Mouse (Mus musculus) heart, embryonic 11.5 days (tissue): ENCODE data around the gene Arl9. TPM values are rescaled to one million over a fixed set of nuclear protein-coding genes. Genes with fewer than 3 reads are reported as not detected.
"Not testable (repeated sequence)": the region's sequence is repeated elsewhere in the genome, so short reads cannot be mapped to it uniquely, and the experiment has no call there.

Source experiments
- ATAC-seq: fragments of 200-750 bp; cut with Nextera tagmentation; replicated peaks from 2 replicates; pipeline ENCODE4 v1.8.0; 2017; ENCODE audit warnings: moderate library complexity; ENCODE audit not compliant: insufficient number of reproducible peaks, low FRiP score, low TSS enrichment
- H3K27ac ChIP-seq: fragments of 300-500 bp; sonication (generic); 2 replicates; pipeline ENCODE4 v1.5.1; 2014; ENCODE audit warnings: mild to moderate bottlenecking, low read depth, low read length
- H3K27me3 ChIP-seq: fragments of 300-500 bp; sonication (generic); 2 replicates; pipeline ENCODE4 v1.6.1; 2014; ENCODE audit warnings: mild to moderate bottlenecking, low read length, mixed read lengths; ENCODE audit not compliant: control insufficient read depth, insufficient read depth
- H3K36me3 ChIP-seq: fragments of 300-500 bp; sonication (generic); 2 replicates; pipeline ENCODE4 v1.6.1; 2014; ENCODE audit warnings: mild to moderate bottlenecking, low read length, moderate library complexity, mixed read lengths; ENCODE audit not compliant: control insufficient read depth, insufficient read depth
- H3K4me1 ChIP-seq: fragments of 300-500 bp; sonication (generic); 2 replicates; pipeline ENCODE4 v1.6.1; 2014; ENCODE audit warnings: low read length; ENCODE audit not compliant: control insufficient read depth, insufficient read depth
- H3K4me2 ChIP-seq: fragments of 300-500 bp; sonication (generic); 2 replicates; pipeline ENCODE4 v1.6.1; 2014; ENCODE audit warnings: mild to moderate bottlenecking, moderate library complexity
- H3K4me3 ChIP-seq: fragments of 300-500 bp; sonication (generic); 2 replicates; pipeline ENCODE4 v1.5.1; 2014; ENCODE audit warnings: low read depth, low read length
- H3K9ac ChIP-seq: fragments of 300-500 bp; sonication (generic); 2 replicates; pipeline ENCODE4 v1.6.1; 2014; ENCODE audit warnings: mild to moderate bottlenecking, low read depth, low read length, moderate library complexity
- H3K9me3 ChIP-seq: fragments of 300-500 bp; sonication (generic); replicated peaks from 2 replicates; pipeline ENCODE4 v1.6.1; 2016; ENCODE audit warnings: low read length; ENCODE audit not compliant: control insufficient read depth
- WGBS: fragments of 180-500 bp; shearing (Covaris S2); extraction: QIAGEN DNeasy Blood & Tissue Kit; methylation state at CpG from one replicate; pipeline ENCODE4 v1.1.7; 2014; ENCODE audit not compliant: insufficient replicate concordance; 5-methylcytosine and 5-hydroxymethylcytosine counted together
- polyA plus RNA-seq: library from polyadenylated mRNA; unstranded; fragments of >200 nt; fragmentation: Nextera tagmentation; extraction: Ambion mirVana; gene quantifications from 2 replicates; pipeline ENCODE4 v1.2.1, GENCODE M21; 2014

Gene Arl9
- polyA plus RNA-seq, 1 experiment from 2014 or later, result not detected

DNA sequence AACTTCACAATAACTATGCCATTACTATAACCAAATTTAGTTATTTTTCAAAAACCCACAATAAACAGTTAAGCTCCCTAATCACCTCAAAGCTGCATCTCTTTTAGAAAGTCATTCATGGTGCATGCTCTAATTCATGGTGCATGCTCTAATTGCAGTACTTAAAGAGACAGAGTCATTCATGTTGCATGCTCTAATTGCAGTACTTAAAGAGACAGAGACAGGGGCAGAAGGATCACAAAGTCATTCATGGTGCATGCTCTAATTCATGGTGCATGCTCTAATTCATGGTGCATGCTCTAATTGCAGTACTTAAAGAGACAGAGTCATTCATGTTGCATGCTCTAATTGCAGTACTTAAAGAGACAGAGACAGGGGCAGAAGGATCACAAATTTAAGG lies 31.2 kb downstream of the Arl9 start:
- H3K27me3 ChIP-seq, H3K9ac ChIP-seq, H3K27ac ChIP-seq, H3K4me3 ChIP-seq, H3K4me1 ChIP-seq, ATAC-seq, H3K4me2 ChIP-seq, H3K36me3 ChIP-seq, H3K9me3 ChIP-seq: not testable (repeated sequence)

DNA sequence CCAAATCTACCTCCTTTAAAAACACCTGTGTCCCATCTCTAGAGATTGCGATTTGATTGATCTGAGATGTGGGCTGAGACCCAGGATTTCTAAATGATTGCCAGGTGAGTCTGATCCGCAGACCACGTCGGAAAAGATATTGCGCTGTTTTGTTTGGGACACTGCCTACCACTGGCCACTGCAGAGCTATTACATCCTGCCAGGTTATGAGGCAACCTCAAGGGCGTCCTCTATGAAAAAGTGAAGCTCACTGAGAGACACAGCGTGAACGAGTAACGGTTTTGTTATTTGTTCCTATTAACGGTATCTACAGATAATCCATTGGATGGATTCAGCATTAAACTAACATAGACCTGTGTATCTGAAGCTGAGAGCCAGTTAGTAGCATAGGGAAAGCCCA lies 34.6 kb downstream of the Arl9 start:
- H3K4me2 ChIP-seq, result no peak overlapping the region
- no peak for ATAC-seq
- no peak overlapping the region for H3K4me3 ChIP-seq
- no peaks in the 10 kb centered on the region for H3K36me3 ChIP-seq
- H3K4me1 ChIP-seq, result no peaks in the 10 kb centered on the region
- H3K9ac ChIP-seq, result no peak overlapping the region
- H3K27me3 ChIP-seq, result no peaks in the 10 kb centered on the region
- 84% methylated on average over 10 of the region's 10 CpGs for WGBS
- no peak overlapping the region for H3K27ac ChIP-seq
- no peaks in the 10 kb centered on the region for H3K9me3 ChIP-seq

DNA sequence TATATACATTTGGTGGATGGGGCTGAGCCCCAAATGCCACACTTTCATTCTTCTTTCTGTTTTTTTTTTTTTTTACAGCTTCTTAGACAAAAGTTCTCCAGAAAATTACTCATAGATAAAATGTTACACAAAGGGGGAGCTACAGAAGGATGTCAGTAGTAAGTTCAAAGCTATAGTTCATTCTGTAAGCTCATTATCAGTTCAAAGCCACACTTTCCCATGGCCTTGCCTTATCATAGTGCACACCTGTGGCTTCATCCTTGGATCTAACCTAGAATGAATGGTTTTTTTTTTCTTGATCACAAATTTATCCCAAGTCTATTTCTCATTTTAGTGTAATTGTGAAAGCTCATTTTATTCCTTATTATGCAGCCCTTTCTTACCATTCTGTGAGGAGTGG lies 35.5 kb downstream of the Arl9 start:
- no peak overlapping the region for H3K4me2 ChIP-seq
- no peaks in the 10 kb centered on the region for H3K9me3 ChIP-seq
- ATAC-seq, result no peak
- H3K27me3 ChIP-seq, result no peaks in the 10 kb centered on the region
- H3K9ac ChIP-seq, result no peak overlapping the region
- no peaks in the 10 kb centered on the region for H3K36me3 ChIP-seq
- no peak overlapping the region for H3K27ac ChIP-seq
- no peak overlapping the region for H3K4me3 ChIP-seq
- H3K4me1 ChIP-seq, result no peaks in the 10 kb centered on the region

DNA sequence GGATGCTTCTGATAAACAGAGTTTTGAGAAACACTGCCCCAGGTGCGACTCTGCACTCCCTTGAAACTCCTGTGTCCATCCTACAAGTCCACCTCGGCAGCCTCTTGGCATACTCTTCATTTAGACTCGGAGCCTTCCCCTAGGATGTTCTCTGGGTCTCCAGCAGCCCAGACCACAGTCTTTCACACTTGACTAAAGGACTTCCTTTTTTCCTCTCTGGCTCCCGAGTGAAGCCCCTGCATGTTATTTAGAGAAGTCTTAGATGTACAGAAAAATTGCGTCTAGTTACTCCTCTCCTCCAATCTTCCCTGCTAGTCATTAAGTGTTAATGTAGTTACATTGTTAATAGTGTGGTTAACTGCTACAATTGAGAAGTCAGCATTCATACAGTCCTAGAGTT lies 40.5 kb downstream of the Arl9 start:
- Histone ChIP-seq H3K4me3 (no peak overlapping the region), H3K4me1 (no peaks in the 10 kb centered on the region), H3K27ac (no peak overlapping the region), H3K36me3 (no peaks in the 10 kb centered on the region), H3K27me3 (no peaks in the 10 kb centered on the region), H3K9ac (no peak overlapping the region), H3K9me3 (no peaks in the 10 kb centered on the region), H3K4me2 (no peak overlapping the region)
- ATAC-seq, result no peak
- 65% methylated on average over 5 of the region's 5 CpGs for WGBS

DNA sequence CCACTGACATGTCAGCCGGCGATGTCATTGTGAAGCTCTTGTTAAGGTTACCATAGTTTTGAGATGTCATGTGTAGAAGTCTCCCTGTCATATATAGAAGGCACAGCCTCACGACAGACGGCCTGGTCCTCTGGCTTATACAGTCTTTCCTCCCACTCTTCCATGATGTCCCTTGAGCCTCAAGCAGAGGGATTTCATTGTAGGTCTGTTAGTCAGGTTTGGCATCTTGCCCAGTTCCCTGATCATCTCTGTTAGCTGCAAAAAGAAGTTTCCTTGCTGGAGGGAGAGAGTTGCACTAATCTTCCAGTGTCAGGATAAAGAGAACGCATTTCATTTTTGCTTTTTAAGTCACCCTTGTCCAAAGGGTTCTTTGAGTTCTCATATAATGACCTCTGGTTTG lies 48.8 kb downstream of the Arl9 start:
- Histone ChIP-seq H3K9ac (no peak overlapping the region), H3K9me3 (peaks cover 3% of the 10 kb centered on the region; the same call in 1 of the 2 replicates), H3K27ac (no peak overlapping the region), H3K4me1 (no peaks in the 10 kb centered on the region), H3K4me3 (no peak overlapping the region), H3K27me3 (no peaks in the 10 kb centered on the region), H3K36me3 (no peaks in the 10 kb centered on the region), H3K4me2 (no peak overlapping the region)
- 82% methylated on average over 5 of the region's 5 CpGs for WGBS
- ATAC-seq, result no peak

DNA sequence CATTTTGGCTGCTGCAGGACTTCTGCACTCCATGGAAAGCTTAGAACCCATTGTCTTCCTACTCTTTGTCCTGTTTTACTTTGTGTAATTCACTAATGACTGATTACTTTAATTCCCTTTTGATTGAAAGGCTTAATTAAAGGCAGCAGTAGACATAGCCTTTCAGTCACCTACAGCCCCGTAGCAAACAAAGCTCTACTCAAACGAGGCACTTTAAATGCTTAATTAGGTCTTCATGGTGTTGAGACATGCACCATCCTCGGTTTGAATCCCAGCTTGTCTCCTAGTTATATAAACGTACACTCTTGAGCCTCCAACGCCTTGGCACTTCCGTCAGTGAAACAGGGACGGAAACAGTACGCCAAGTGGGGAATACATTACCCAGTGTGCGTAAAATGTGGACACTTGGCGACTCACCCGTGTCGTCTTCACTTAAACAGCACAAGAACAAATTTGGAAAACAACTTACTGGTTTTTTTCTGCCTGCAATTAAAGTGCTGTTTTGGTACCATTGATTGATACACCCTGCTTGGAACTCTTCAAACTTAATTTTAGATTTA lies 53.1 kb downstream of the Arl9 start:
- Histone ChIP-seq H3K4me3 (no peak overlapping the region), H3K36me3 (no peaks in the 10 kb centered on the region), H3K9ac (no peak overlapping the region), H3K9me3 (peaks cover 3% of the 10 kb centered on the region; the same call in 1 of the 2 replicates), H3K4me2 (no peak overlapping the region), H3K27ac (no peak overlapping the region), H3K27me3 (no peaks in the 10 kb centered on the region), H3K4me1 (no peaks in the 10 kb centered on the region)
- ATAC-seq, result no peak
- 78% methylated on average over 12 of the region's 12 CpGs for WGBS

Other genes with a start within 250 kb of the Arl9 start
- gene Aasdh, start 98.5 kb upstream of the Arl9 start, polyA plus RNA-seq, result 17.9 and 20.1 TPM in 2 replicates
- gene Paics, start 52.7 kb upstream of the Arl9 start, polyA plus RNA-seq, result 270 and 300 TPM in 2 replicates
- gene Ppat, start 52.5 kb upstream of the Arl9 start, polyA plus RNA-seq, result 38.7 and 39.6 TPM in 2 replicates
- 51.4 and 51.9 TPM in 2 replicates for gene Srp72, start 29.4 kb upstream of the Arl9 start, polyA plus RNA-seq
- gene Thegl, start 12.0 kb downstream of the Arl9 start, polyA plus RNA-seq, result 0.21 TPM in 1 of 2 replicates, not detected in the other
- gene Hopx, start 111.1 kb downstream of the Arl9 start, polyA plus RNA-seq, result 13.0 and 19.7 TPM in 2 replicates
- 7.3 and 9.1 TPM in 2 replicates for gene Spink2, start 207.4 kb downstream of the Arl9 start, polyA plus RNA-seq